Mouse (Mus musculus) intestine, embryonic 16.5 days (tissue): ENCODE measurements around the gene Ccdc33. TPM values are rescaled to one million over a fixed set of nuclear protein-coding genes. Genes with fewer than 3 reads are reported as not detected.
A peak's percentile ranks its signal among the peaks of the same experiment; 100 is the strongest.

Experiments
- ATAC-seq: fragments of 200-750 bp; cut with Nextera tagmentation; 2 replicates; pipeline ENCODE4 v1.8.0; 2017; ENCODE audit warnings: moderate TSS enrichment, moderate library complexity
- H3K27ac ChIP-seq: fragments of 300-500 bp; sonication (generic); 2 replicates; pipeline ENCODE4 v1.5.1; 2014; ENCODE audit warnings: mild to moderate bottlenecking, low read length
- H3K27me3 ChIP-seq: fragments of 300-500 bp; sonication (generic); replicated peaks from 2 replicates; pipeline ENCODE4 v1.6.1; 2014; ENCODE audit warnings: low read length, control low read depth, mixed read lengths; ENCODE audit not compliant: control insufficient read depth, insufficient read depth
- H3K36me3 ChIP-seq: fragments of 300-500 bp; sonication (generic); 2 replicates; pipeline ENCODE4 v1.6.1; 2014; ENCODE audit warnings: low read length, control low read depth; ENCODE audit not compliant: control insufficient read depth, insufficient read depth
- H3K4me1 ChIP-seq: fragments of 300-500 bp; sonication (generic); 2 replicates; pipeline ENCODE4 v1.6.1; 2014; ENCODE audit warnings: low read length, control low read depth, mixed read lengths; ENCODE audit not compliant: control insufficient read depth, insufficient read depth
- H3K4me2 ChIP-seq: fragments of 300-500 bp; sonication (generic); 2 replicates; pipeline ENCODE4 v1.6.1; 2014; ENCODE audit warnings: low read depth, low read length, control low read depth
- H3K4me3 ChIP-seq: fragments of 300-500 bp; sonication (generic); 2 replicates; pipeline ENCODE4 v1.5.1; 2014; ENCODE audit warnings: mild to moderate bottlenecking, low read length
- H3K9ac ChIP-seq: fragments of 300-500 bp; sonication (generic); 2 replicates; pipeline ENCODE4 v1.6.1; 2014; ENCODE audit warnings: low read depth, low read length
- H3K9me3 ChIP-seq: fragments of 300-500 bp; sonication (generic); 2 replicates; pipeline ENCODE4 v1.6.1; 2016; ENCODE audit warnings: low read length, control low read depth; ENCODE audit not compliant: control insufficient read depth
- WGBS: fragments of 180-500 bp; shearing (Covaris S2); extraction: QIAGEN DNeasy Blood & Tissue Kit; methylation state at CpG from one replicate; pipeline ENCODE4 v1.1.7; 2014; 5-methylcytosine and 5-hydroxymethylcytosine counted together
- polyA plus RNA-seq: library from polyadenylated mRNA; unstranded; fragments of >200 nt; fragmentation: Nextera tagmentation; extraction: Ambion mirVana; gene quantifications from 2 replicates; pipeline ENCODE4 v1.2.1, GENCODE M21; 2015

Gene Ccdc33
- polyA plus RNA-seq, 1 experiment from 2014 or later, result 0.82 TPM

GRCm38 (mm10) chr9:58114019-58114418 lies 4.6 kb downstream of the Ccdc33 start:
- no peak for ATAC-seq
- Histone ChIP-seq H3K27ac (peak overlapping the region; percentile 52; the same call in 1 of the 2 replicates), H3K4me3 (no peak overlapping the region), H3K9me3 (no peaks in the 10 kb centered on the region), H3K27me3 (0 out of 2 replicates have a peak, but pooled peaks cover 5% of the 10 kb centered on the region), H3K4me2 (peak overlapping the region; percentile 43), H3K4me1 (peaks cover 36% of the 10 kb centered on the region), H3K9ac (0 out of 2 replicates have a peak overlapping the region, but pooled peaks have one; percentile 7), H3K36me3 (no peaks in the 10 kb centered on the region)
- WGBS, result 17% methylated on average over 9 of the region's 9 CpGs

- Histone ChIP-seq H3K27ac (peak overlapping the region; percentile 62; the same call in 1 of the 2 replicates), H3K36me3 (no peaks in the 10 kb centered on the region), H3K4me2 (peak overlapping the region; percentile 43), H3K4me3 (peak overlapping the region; percentile 15; the same call in 1 of the 2 replicates), H3K4me1 (peaks cover 36% of the 10 kb centered on the region), H3K9ac (peak overlapping the region; percentile 59), H3K9me3 (no peaks in the 10 kb centered on the region), H3K27me3 (0 out of 2 replicates have a peak, but pooled peaks cover 5% of the 10 kb centered on the region)
- 10% methylated on average over 22 of the region's 22 CpGs for WGBS
- no peak for ATAC-seq
Measured at GRCm38 (mm10) chr9:58113279-58113884, 5.2 kb downstream of the Ccdc33 start.

GRCm38 (mm10) chr9:58112866-58113278 lies 5.8 kb downstream of the Ccdc33 start:
- Histone ChIP-seq H3K27me3 (0 out of 2 replicates have a peak, but pooled peaks cover 5% of the 10 kb centered on the region), H3K36me3 (no peaks in the 10 kb centered on the region), H3K4me2 (peak overlapping the region; percentile 43; the same call in 1 of the 2 replicates), H3K9ac (peak overlapping the region; percentile 7; the same call in 1 of the 2 replicates), H3K27ac (peak overlapping the region; percentile 62; the same call in 1 of the 2 replicates), H3K9me3 (no peaks in the 10 kb centered on the region), H3K4me3 (no peak overlapping the region), H3K4me1 (peaks cover 36% of the 10 kb centered on the region)
- ATAC-seq, result no peak
- WGBS, result 13% methylated on average over 6 of the region's 6 CpGs

- 28% methylated on average over 6 of the region's 6 CpGs for WGBS
- Histone ChIP-seq H3K4me2 (no peak overlapping the region), H3K9ac (no peak overlapping the region), H3K36me3 (no peaks in the 10 kb centered on the region), H3K4me1 (peaks cover 36% of the 10 kb centered on the region), H3K4me3 (no peak overlapping the region), H3K9me3 (no peaks in the 10 kb centered on the region), H3K27ac (peak overlapping the region; percentile 37; the same call in 1 of the 2 replicates), H3K27me3 (0 out of 2 replicates have a peak, but pooled peaks cover 5% of the 10 kb centered on the region)
- no peak; the same call in 1 of the 2 replicates for ATAC-seq
Measured at GRCm38 (mm10) chr9:58112321-58112751, 6.3 kb downstream of the Ccdc33 start.

- Histone ChIP-seq H3K4me1 (peaks cover 36% of the 10 kb centered on the region), H3K27ac (no peak overlapping the region), H3K36me3 (no peaks in the 10 kb centered on the region), H3K4me3 (no peak overlapping the region), H3K4me2 (no peak overlapping the region), H3K27me3 (0 out of 2 replicates have a peak, but pooled peaks cover 5% of the 10 kb centered on the region), H3K9ac (no peak overlapping the region), H3K9me3 (no peaks in the 10 kb centered on the region)
- ATAC-seq, result no peak
- 64% methylated on average over 6 of the region's 6 CpGs for WGBS
Measured at GRCm38 (mm10) chr9:58111431-58111830, 7.2 kb downstream of the Ccdc33 start.

- H3K9me3 ChIP-seq, result no peaks in the 10 kb centered on the region
- H3K27me3 ChIP-seq, result 0 out of 2 replicates have a peak, but pooled peaks cover 5% of the 10 kb centered on the region
- H3K4me3 ChIP-seq, result no peak overlapping the region
- H3K4me2 ChIP-seq, result no peak overlapping the region
- H3K27ac ChIP-seq, result no peak overlapping the region
- no peak overlapping the region for H3K9ac ChIP-seq
- H3K4me1 ChIP-seq, result peaks cover 32% of the 10 kb centered on the region
- WGBS, result 78% methylated on average over 5 of the region's 5 CpGs
- H3K36me3 ChIP-seq, result no peaks in the 10 kb centered on the region
- ATAC-seq, result no peak
Measured at GRCm38 (mm10) chr9:58110787-58111186, 7.8 kb downstream of the Ccdc33 start.

- 42% methylated on average over 5 of the region's 5 CpGs for WGBS
- Histone ChIP-seq H3K27ac (no peak overlapping the region), H3K27me3 (no peaks in the 10 kb centered on the region), H3K4me2 (no peak overlapping the region), H3K4me1 (peaks cover 5% of the 10 kb centered on the region), H3K4me3 (no peak overlapping the region), H3K9me3 (no peaks in the 10 kb centered on the region), H3K36me3 (no peaks in the 10 kb centered on the region), H3K9ac (no peak overlapping the region)
- no peak; the same call in 1 of the 2 replicates for ATAC-seq
Measured at GRCm38 (mm10) chr9:58107494-58107893, 11.1 kb downstream of the Ccdc33 start.

GRCm38 (mm10) chr9:58105595-58106169 lies 12.9 kb downstream of the Ccdc33 start:
- H3K4me1 ChIP-seq, result no peaks in the 10 kb centered on the region; the same call in 1 of the 2 replicates
- no peak for ATAC-seq
- no peak overlapping the region for H3K9ac ChIP-seq
- no peak overlapping the region for H3K4me2 ChIP-seq
- H3K36me3 ChIP-seq, result no peaks in the 10 kb centered on the region
- H3K27me3 ChIP-seq, result no peaks in the 10 kb centered on the region
- WGBS, result 46% methylated on average over 15 of the region's 15 CpGs
- no peaks in the 10 kb centered on the region for H3K9me3 ChIP-seq
- no peak overlapping the region for H3K27ac ChIP-seq
- no peak overlapping the region for H3K4me3 ChIP-seq

- no peak overlapping the region for H3K4me3 ChIP-seq
- no peak overlapping the region for H3K4me2 ChIP-seq
- H3K9ac ChIP-seq, result no peak overlapping the region
- no peak for ATAC-seq
- H3K27me3 ChIP-seq, result no peaks in the 10 kb centered on the region
- H3K27ac ChIP-seq, result no peak overlapping the region
- WGBS, result 65% methylated on average over 6 of the region's 6 CpGs
- no peaks in the 10 kb centered on the region for H3K36me3 ChIP-seq
- no peaks in the 10 kb centered on the region for H3K9me3 ChIP-seq
- H3K4me1 ChIP-seq, result no peaks in the 10 kb centered on the region; the same call in 1 of the 2 replicates
Measured at GRCm38 (mm10) chr9:58103647-58104046, 15.0 kb downstream of the Ccdc33 start.
